Mouse (Mus musculus) kidney, embryonic 15.5 days (tissue): ENCODE measurements around the gene Prtg. TPM values are rescaled to one million over a fixed set of nuclear protein-coding genes. Genes with fewer than 3 reads are reported as not detected.

Experiments used
- ATAC-seq: fragments of 200-750 bp; cut with Nextera tagmentation; replicated peaks from 2 replicates; pipeline ENCODE4 v1.8.0; 2017; ENCODE audit warnings: moderate TSS enrichment; ENCODE audit not compliant: low FRiP score
- H3K27ac ChIP-seq: fragments of 300-500 bp; sonication (generic); 2 replicates; pipeline ENCODE4 v1.5.1; 2015; ENCODE audit warnings: mild to moderate bottlenecking, inconsistent platforms
- H3K27me3 ChIP-seq: fragments of 300-500 bp; sonication (generic); 2 replicates; pipeline ENCODE4 v1.6.1; 2015; ENCODE audit warnings: inconsistent platforms
- H3K36me3 ChIP-seq: fragments of 300-500 bp; sonication (generic); 2 replicates; pipeline ENCODE4 v1.6.1; 2015; ENCODE audit warnings: inconsistent platforms
- H3K4me1 ChIP-seq: fragments of 300-500 bp; sonication (generic); 2 replicates; pipeline ENCODE4 v1.6.1; 2015; ENCODE audit warnings: inconsistent platforms
- H3K4me2 ChIP-seq: fragments of 300-500 bp; sonication (generic); 2 replicates; pipeline ENCODE4 v1.6.1; 2015; ENCODE audit warnings: moderate library complexity, mild to moderate bottlenecking, inconsistent platforms
- H3K4me3 ChIP-seq: fragments of 300-500 bp; sonication (generic); replicated peaks from 2 replicates; pipeline ENCODE4 v1.5.1; 2015; ENCODE audit warnings: mild to moderate bottlenecking, inconsistent platforms
- H3K9ac ChIP-seq: fragments of 300-500 bp; sonication (generic); 2 replicates; pipeline ENCODE4 v1.6.1; 2015; ENCODE audit warnings: mild to moderate bottlenecking, inconsistent platforms
- H3K9me3 ChIP-seq: fragments of 300-500 bp; sonication (generic); replicated peaks from 2 replicates; pipeline ENCODE4 v1.6.1; 2016; ENCODE audit warnings: inconsistent platforms
- WGBS: fragments of 180-500 bp; shearing (Covaris S2); methylation state at CpG from one replicate; pipeline ENCODE4 v1.1.7; 2015; ENCODE audit warnings: mixed read lengths; 5-methylcytosine and 5-hydroxymethylcytosine counted together
- polyA plus RNA-seq: library from polyadenylated mRNA; unstranded; fragments of >200 nt; fragmentation: Nextera tagmentation; extraction: Ambion mirVana; gene quantifications from 2 replicates; pipeline ENCODE4 v1.2.1, GENCODE M21; 2015

Gene Prtg
- polyA plus RNA-seq, 1 experiment from 2014 or later: 2.1 TPM

- whole genome bisulfite sequencing: 47% methylated on average over 14 of the region's 14 CpGs
Observed at GRCm38 (mm10) chr9:72790530-72791212, 16.0 kb upstream of the Prtg start.

GRCm38 (mm10) chr9:72791213-72791582 is 15.5 kb upstream of the Prtg start:
- ATAC-seq: no peak
- no peaks in the 10 kb centered on the region for H3K9me3 ChIP-seq
- no peaks in the 10 kb centered on the region for H3K27me3 ChIP-seq
- no peaks in the 10 kb centered on the region for H3K36me3 ChIP-seq
- 0 out of 2 replicates have a peak overlapping the region, but pooled peaks have one; percentile 30 for H3K4me2 ChIP-seq
- no peak overlapping the region for H3K4me3 ChIP-seq
- H3K9ac ChIP-seq: no peak overlapping the region
- H3K4me1 ChIP-seq: peaks cover 19% of the 10 kb centered on the region
- H3K27ac ChIP-seq: 0 out of 2 replicates have a peak overlapping the region, but pooled peaks have one; percentile 29
- 36% methylated on average over 10 of the region's 10 CpGs for WGBS

More at GRCm38 (mm10) chr9:72790530-72791212, 16.0 kb upstream of the Prtg start:
- Histone ChIP-seq H3K4me3 (no peak overlapping the region), H3K9me3 (no peaks in the 10 kb centered on the region), H3K27ac (0 out of 2 replicates have a peak overlapping the region, but pooled peaks have one; percentile 29), H3K27me3 (no peaks in the 10 kb centered on the region), H3K4me2 (no peak overlapping the region), H3K9ac (no peak overlapping the region), H3K36me3 (no peaks in the 10 kb centered on the region), H3K4me1 (peaks cover 19% of the 10 kb centered on the region)
- ATAC-seq: no peak

GRCm38 (mm10) chr9:72791681-72792080 is 15.0 kb upstream of the Prtg start:
- WGBS: 16% methylated on average over 6 of the region's 6 CpGs
- peak overlapping the region; percentile 30; the same call in 1 of the 2 replicates for H3K4me2 ChIP-seq
- H3K36me3 ChIP-seq: no peaks in the 10 kb centered on the region
- no peak overlapping the region for H3K27ac ChIP-seq
- H3K9me3 ChIP-seq: no peaks in the 10 kb centered on the region
- H3K4me3 ChIP-seq: no peak overlapping the region
- H3K27me3 ChIP-seq: no peaks in the 10 kb centered on the region
- H3K4me1 ChIP-seq: peaks cover 19% of the 10 kb centered on the region
- ATAC-seq: no peak
- no peak overlapping the region for H3K9ac ChIP-seq

GRCm38 (mm10) chr9:72795243-72795642 is 11.4 kb upstream of the Prtg start:
- Histone ChIP-seq H3K27me3 (no peaks in the 10 kb centered on the region), H3K4me1 (peaks cover 20% of the 10 kb centered on the region), H3K9ac (no peak overlapping the region), H3K4me2 (no peak overlapping the region), H3K9me3 (no peaks in the 10 kb centered on the region), H3K27ac (no peak overlapping the region), H3K4me3 (no peak overlapping the region), H3K36me3 (no peaks in the 10 kb centered on the region)
- WGBS: 85% methylated on average over 3 of the region's 3 CpGs
- no peak for ATAC-seq

GRCm38 (mm10) chr9:72797136-72797621 is 9.5 kb upstream of the Prtg start:
- H3K9ac ChIP-seq: no peak overlapping the region
- WGBS: 44% methylated on average over 9 of the region's 9 CpGs
- no peak overlapping the region for H3K4me3 ChIP-seq
- H3K27ac ChIP-seq: no peak overlapping the region
- peaks cover 4% of the 10 kb centered on the region; the same call in 1 of the 2 replicates for H3K4me1 ChIP-seq
- no peaks in the 10 kb centered on the region; the same call in 1 of the 2 replicates for H3K27me3 ChIP-seq
- no peak for ATAC-seq
- H3K4me2 ChIP-seq: 0 out of 2 replicates have a peak overlapping the region, but pooled peaks have one; percentile 12
- no peaks in the 10 kb centered on the region for H3K36me3 ChIP-seq
- H3K9me3 ChIP-seq: no peaks in the 10 kb centered on the region

GRCm38 (mm10) chr9:72803280-72803679 is 3.4 kb upstream of the Prtg start:
- H3K27me3 ChIP-seq: no peaks in the 10 kb centered on the region; the same call in 1 of the 2 replicates
- ATAC-seq: no peak
- WGBS: 47% methylated on average over 4 of the region's 4 CpGs

GRCm38 (mm10) chr9:72806146-72806545 is 528 bp upstream of the Prtg start:
- no peaks in the 10 kb centered on the region for H3K9me3 ChIP-seq
- 0 out of 2 replicates have a peak, but pooled peaks have one; percentile 5 for ATAC-seq
- no peaks in the 10 kb centered on the region for H3K36me3 ChIP-seq
- H3K4me3 ChIP-seq: peak overlapping the region; percentile 62
- H3K4me1 ChIP-seq: peaks cover 34% of the 10 kb centered on the region
- H3K27me3 ChIP-seq: no peaks in the 10 kb centered on the region; the same call in 1 of the 2 replicates
- 0 out of 2 replicates have a peak overlapping the region, but pooled peaks have one; percentile 86 for H3K27ac ChIP-seq
- H3K9ac ChIP-seq: peak overlapping the region; percentile 66; the same call in 1 of the 2 replicates
- 13% methylated on average over 14 of the region's 14 CpGs for WGBS
- H3K4me2 ChIP-seq: peak overlapping the region; percentile 91

More at GRCm38 (mm10) chr9:72803280-72803679, 3.4 kb upstream of the Prtg start:
- no peak overlapping the region for H3K4me3 ChIP-seq
- H3K27ac ChIP-seq: no peak overlapping the region
- H3K36me3 ChIP-seq: no peaks in the 10 kb centered on the region
- no peak overlapping the region for H3K9ac ChIP-seq
- no peak overlapping the region for H3K4me2 ChIP-seq
- H3K9me3 ChIP-seq: no peaks in the 10 kb centered on the region
- peaks cover 16% of the 10 kb centered on the region for H3K4me1 ChIP-seq

GRCm38 (mm10) chr9:72807420-72808005 is 839 bp downstream of the Prtg start:
- peak overlapping the region; percentile 66 for H3K9ac ChIP-seq
- H3K27me3 ChIP-seq: no peaks in the 10 kb centered on the region
- peak overlapping the region; percentile 62 for H3K4me3 ChIP-seq
- H3K9me3 ChIP-seq: no peaks in the 10 kb centered on the region
- peaks cover 42% of the 10 kb centered on the region for H3K4me1 ChIP-seq
- peak overlapping the region; percentile 86 for H3K27ac ChIP-seq
- under 1% methylated on average over 42 of the region's 52 CpGs for WGBS
- peak; percentile 81 for ATAC-seq
- H3K36me3 ChIP-seq: no peaks in the 10 kb centered on the region
- H3K4me2 ChIP-seq: peak overlapping the region; percentile 91

- Histone ChIP-seq H3K4me3 (peak overlapping the region; percentile 62), H3K9ac (peak overlapping the region; percentile 66; the same call in 1 of the 2 replicates), H3K27me3 (no peaks in the 10 kb centered on the region)
Observed at GRCm38 (mm10) chr9:72808176-72808575, 1.5 kb downstream of the Prtg start.

GRCm38 (mm10) chr9:72808586-72808985 is 1.9 kb downstream of the Prtg start:
- H3K9ac ChIP-seq: no peak overlapping the region
- no peak overlapping the region for H3K27ac ChIP-seq
- H3K4me1 ChIP-seq: peaks cover 50% of the 10 kb centered on the region
- no peaks in the 10 kb centered on the region for H3K27me3 ChIP-seq
- WGBS: 27% methylated on average over 3 of the region's 3 CpGs
- H3K4me2 ChIP-seq: peak overlapping the region; percentile 91
- no peak for ATAC-seq
- H3K4me3 ChIP-seq: peak overlapping the region; percentile 62
- H3K36me3 ChIP-seq: no peaks in the 10 kb centered on the region
- no peaks in the 10 kb centered on the region for H3K9me3 ChIP-seq

More at GRCm38 (mm10) chr9:72808176-72808575, 1.5 kb downstream of the Prtg start:
- no peaks in the 10 kb centered on the region for H3K9me3 ChIP-seq
- H3K27ac ChIP-seq: peak overlapping the region; percentile 86
- peaks cover 49% of the 10 kb centered on the region for H3K4me1 ChIP-seq
- H3K4me2 ChIP-seq: peak overlapping the region; percentile 91
- 3% methylated on average over 6 of the region's 6 CpGs for WGBS
- no peak for ATAC-seq
- no peaks in the 10 kb centered on the region for H3K36me3 ChIP-seq

GRCm38 (mm10) chr9:72809077-72809476 is 2.4 kb downstream of the Prtg start:
- 77% methylated on average over 2 of the region's 2 CpGs for WGBS
- no peaks in the 10 kb centered on the region for H3K27me3 ChIP-seq
- H3K9me3 ChIP-seq: no peaks in the 10 kb centered on the region
- H3K36me3 ChIP-seq: no peaks in the 10 kb centered on the region
- H3K4me2 ChIP-seq: peak overlapping the region; percentile 91
- H3K4me3 ChIP-seq: 0 out of 2 replicates have a peak overlapping the region, but pooled peaks have one; percentile 62
- H3K4me1 ChIP-seq: peaks cover 51% of the 10 kb centered on the region
- no peak for ATAC-seq
- no peak overlapping the region for H3K27ac ChIP-seq
- H3K9ac ChIP-seq: no peak overlapping the region

GRCm38 (mm10) chr9:72810607-72811006 is 3.9 kb downstream of the Prtg start:
- Histone ChIP-seq H3K9me3 (no peaks in the 10 kb centered on the region), H3K36me3 (no peaks in the 10 kb centered on the region), H3K4me3 (no peak overlapping the region), H3K9ac (no peak overlapping the region), H3K4me2 (no peak overlapping the region), H3K27ac (no peak overlapping the region), H3K4me1 (peaks cover 56% of the 10 kb centered on the region), H3K27me3 (no peaks in the 10 kb centered on the region)
- no peak for ATAC-seq
- WGBS: 58% methylated on average over 5 of the region's 5 CpGs
